Mouse (Mus musculus): ENCODE data around the gene Prr19. TPM values are rescaled to one million over a fixed set of nuclear protein-coding genes. Genes with fewer than 3 reads are reported as not detected.

The Prr19 gene
- polyA plus RNA-seq, 1 experiment from 2014 or later = 0.18 TPM

DNA sequence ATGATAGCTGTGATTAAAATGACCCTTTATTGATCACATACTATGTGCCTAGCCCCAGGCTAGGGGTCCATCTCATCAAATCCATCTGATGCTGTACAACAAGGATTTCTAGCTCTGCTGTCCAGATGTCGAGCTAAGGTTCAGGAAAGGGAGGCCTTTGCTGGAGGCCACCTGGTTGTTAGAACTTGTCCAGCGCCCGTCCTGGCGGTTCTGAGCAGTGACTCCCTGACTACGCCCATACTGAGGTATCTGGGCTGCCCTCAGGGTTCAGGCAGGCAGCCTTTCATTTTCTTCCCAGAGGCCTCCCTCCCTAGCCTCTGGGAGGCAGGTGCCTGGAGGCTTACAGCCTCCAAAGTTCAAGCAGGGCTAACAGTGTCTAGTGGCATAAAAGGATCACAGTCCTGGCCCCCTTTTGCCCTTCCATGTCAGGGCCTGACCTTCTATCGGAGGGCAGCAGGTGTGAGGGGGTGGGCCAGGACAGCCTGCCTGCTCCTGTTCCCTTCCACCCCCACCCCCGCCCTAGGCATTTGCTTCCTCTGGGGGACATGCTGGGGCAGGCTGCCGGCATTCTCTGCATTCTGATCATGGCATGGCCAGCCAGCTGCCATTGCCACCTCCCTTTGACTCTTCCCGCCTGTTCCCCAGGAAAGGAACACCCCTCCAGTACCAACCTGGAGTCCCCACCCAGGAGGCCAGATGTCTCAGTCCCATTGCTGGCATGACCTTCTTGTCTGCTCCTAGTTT, 25.5 kb upstream of the Prr19 start:
- DNase-seq (ENCODE audit: low read depth, low spot score) (no peak), ATAC-seq (no peak)
- no peaks in the 10 kb centered on the region for H3K27me3 ChIP-seq
- no peak for TF ChIP-seq CTCF (IDR thresholded peaks at IDR 0.05)
- POLR2A ChIA-PET = interaction anchor here (1.1 kb wide), 1 partner anchor 36 kb away, joined by 3 read pairs; no protein-coding TSS in a partner anchor
- in situ Hi-C loops (cut with MboI; ENCODE audit: low pct_unique_long_range_greater_than_20kb) = loop anchor here (5.0 kb wide), 1 partner anchor 33 kb away; no protein-coding TSS in a partner anchor
- CTCF ChIA-PET = interaction anchor here (1.1 to 2.0 kb wide), 3 partner anchors 11 to 41 kb away, joined by 3 to 5 read pairs (median 4); partner anchors contain the start of gene Megf8

DNA sequence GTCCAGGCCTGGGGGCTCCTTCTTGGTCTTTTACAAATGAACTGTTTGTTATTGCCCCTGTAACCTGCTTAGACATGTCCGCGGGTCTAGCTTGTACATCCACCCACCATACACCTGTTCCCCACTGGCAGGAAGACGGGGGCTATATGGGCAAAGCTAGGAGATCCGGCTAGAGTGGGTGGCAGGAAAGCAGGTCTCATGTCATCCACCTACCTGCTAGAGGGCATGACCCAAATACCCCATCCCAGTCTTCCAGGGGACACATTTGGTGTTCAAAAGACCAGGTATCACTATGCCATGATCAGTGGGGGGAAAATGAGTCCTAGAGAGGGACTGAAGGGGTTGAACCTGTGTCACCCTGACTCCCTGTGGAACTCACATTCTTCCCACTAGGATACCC, 23.8 kb upstream of the Prr19 start:
- H3K27me3 ChIP-seq = no peaks in the 10 kb centered on the region
- POLR2A ChIA-PET = interaction anchor here (0.7 kb wide), 1 partner anchor 202 kb away, joined by 3 read pairs; no protein-coding TSS in a partner anchor
- in situ Hi-C loops (cut with MboI; ENCODE audit: low pct_unique_long_range_greater_than_20kb) = loop anchor here (5.0 kb wide), 1 partner anchor 35 kb away; no protein-coding TSS in a partner anchor
- CTCF ChIA-PET = interaction anchor here (0.7 to 1.9 kb wide), 15 partner anchors 8 to 125 kb away, joined by 3 to 9 read pairs (median 4); partner anchors contain the start of genes Cic, Dedd2 and Megf8
- DNase-seq (ENCODE audit: low read depth, low spot score) = no peak
- ATAC-seq = no peak
- TF ChIP-seq CTCF (IDR thresholded peaks at IDR 0.05) = no peak

DNA sequence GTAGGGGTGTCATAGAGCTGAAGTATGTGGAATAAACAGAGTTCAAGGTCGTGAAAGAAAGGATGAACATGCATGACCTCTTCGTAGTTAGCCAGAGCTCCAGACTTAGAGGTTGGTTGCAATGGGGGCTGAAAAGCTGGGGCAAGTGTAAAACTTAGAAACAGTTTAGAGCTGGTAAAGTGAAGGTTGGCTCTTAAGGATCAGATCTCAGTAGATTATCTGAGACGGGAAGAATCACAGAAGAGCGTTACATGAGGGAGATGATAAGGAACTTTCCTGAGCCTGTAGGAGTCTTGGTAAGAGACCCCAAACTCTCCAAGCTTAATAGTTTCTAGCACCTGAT, 23.2 kb upstream of the Prr19 start:
- POLR2A ChIA-PET = interaction anchor here (0.6 to 1.1 kb wide), 2 partner anchors 37 to 41 kb away, joined by 3 to 6 read pairs; no protein-coding TSS in a partner anchor
- ATAC-seq = no peak

DNA sequence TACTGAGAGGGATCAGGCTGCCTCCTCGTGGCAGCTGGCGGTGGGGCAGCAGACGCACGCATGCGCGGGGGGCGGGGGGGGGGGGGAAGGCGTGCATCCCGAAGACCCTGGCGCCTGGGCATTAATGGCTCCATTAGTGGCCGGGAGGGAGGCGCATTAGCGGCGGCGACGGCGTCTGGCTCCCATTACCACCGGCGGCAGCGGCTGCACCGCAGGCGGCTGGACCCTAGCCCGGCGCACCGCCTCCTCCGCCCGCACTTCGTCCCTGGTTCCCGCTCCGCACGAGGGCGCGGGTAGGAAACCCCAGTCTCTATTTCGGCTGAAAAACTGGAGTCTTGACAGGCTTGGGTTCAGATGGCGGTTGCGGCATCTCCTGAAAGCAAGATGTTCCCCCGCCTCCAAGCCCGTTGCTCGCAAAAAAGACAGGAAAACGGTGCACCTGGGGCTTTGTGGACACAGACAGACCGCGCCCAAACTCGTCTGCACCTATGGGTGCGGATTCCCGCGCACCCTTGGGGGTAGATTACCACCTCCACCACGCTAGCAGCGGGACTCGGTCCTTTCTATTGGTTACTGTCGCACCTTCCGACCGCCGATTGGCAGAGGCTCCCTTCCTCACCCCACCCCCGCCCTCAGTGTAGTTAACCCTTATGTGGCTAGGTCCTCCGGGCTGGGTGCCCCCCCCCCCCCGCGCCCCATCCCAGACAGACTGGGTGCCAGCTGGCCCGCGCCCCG, 22.7 kb upstream of the Prr19 start:
- CTCF ChIA-PET = interaction anchor here (0.6 to 2.3 kb wide), 18 partner anchors 9 to 124 kb away, joined by 3 to 12 read pairs (median 4); partner anchors contain the start of genes Cic, Dedd2 and Megf8
- TF ChIP-seq CTCF (IDR thresholded peaks at IDR 0.05) = no peak
- DNase-seq (ENCODE audit: low read depth, low spot score) = no peak
- H3K27me3 ChIP-seq = no peaks in the 10 kb centered on the region
- POLR2A ChIA-PET = interaction anchor here (0.6 to 1.1 kb wide), 3 partner anchors 20 to 42 kb away, joined by 3 to 6 read pairs (median 4); no protein-coding TSS in a partner anchor
- in situ Hi-C loops (cut with MboI; ENCODE audit: low pct_unique_long_range_greater_than_20kb) = loop anchor here (5.0 kb wide), 1 partner anchor 36 kb away; no protein-coding TSS in a partner anchor
- peak; percentile 44 for ATAC-seq

More for the DNA sequence above, 23.2 kb upstream of the Prr19 start:
- no peaks in the 10 kb centered on the region for H3K27me3 ChIP-seq
- TF ChIP-seq CTCF (IDR thresholded peaks at IDR 0.05) = no peak
- in situ Hi-C loops (cut with MboI; ENCODE audit: low pct_unique_long_range_greater_than_20kb) = loop anchor here (5.0 kb wide), 1 partner anchor 36 kb away; no protein-coding TSS in a partner anchor
- CTCF ChIA-PET = interaction anchor here (0.6 to 1.9 kb wide), 17 partner anchors 9 to 125 kb away, joined by 3 to 9 read pairs (median 4); partner anchors contain the start of genes Cic, Dedd2 and Megf8
- no peak for DNase-seq (ENCODE audit: low read depth, low spot score)

DNA sequence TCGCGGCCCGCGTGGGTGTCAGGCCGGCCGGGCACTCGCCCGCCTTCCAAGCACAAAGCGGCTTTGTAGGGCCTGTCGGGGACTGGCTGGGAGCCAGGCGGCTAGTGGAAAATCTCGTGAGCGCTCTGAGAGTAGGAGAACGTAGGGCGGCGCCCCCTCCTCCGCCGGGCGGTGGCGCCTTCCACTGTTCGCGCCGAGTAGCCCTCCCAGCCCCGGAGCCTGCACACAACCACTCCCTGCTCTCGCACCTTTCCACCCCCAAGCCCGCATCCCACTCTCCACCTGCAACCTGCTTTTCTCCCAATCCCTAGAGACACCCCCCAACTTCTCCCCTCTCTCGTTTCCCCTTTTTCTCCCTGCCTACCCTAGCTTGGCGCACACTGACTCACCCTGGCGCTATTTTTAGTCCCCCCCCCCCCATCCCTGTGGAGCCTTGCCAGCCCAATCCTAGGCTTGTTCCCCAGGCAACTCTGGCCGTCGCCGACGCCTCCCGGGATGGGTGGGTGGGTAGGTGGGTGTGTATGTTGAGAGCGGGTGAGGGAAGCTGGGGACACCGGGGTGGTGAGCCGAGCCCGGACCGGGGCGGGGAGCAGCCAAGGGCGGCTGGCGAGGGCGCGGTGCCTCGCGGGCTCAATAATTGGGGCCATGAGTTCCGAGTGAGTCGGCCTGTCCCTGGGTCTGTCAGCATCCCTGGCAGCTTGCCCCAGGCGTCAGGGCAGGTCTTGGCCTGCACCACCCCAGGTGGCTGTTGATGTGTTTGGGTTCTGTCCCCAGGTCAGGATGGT, 21.9 kb upstream of the Prr19 start:
- DNase-seq (ENCODE audit: low read depth, low spot score) (no peak), ATAC-seq (peak; percentile 10)
- H3K27me3 ChIP-seq = no peaks in the 10 kb centered on the region
- POLR2A ChIA-PET = interaction anchor here (0.6 to 1.8 kb wide), 10 partner anchors 10 to 120 kb away, joined by 3 to 6 read pairs (median 4); partner anchors contain the start of genes Megf8 and Pafah1b3
- no peak for TF ChIP-seq CTCF (IDR thresholded peaks at IDR 0.05)
- CTCF ChIA-PET = interaction anchor here (1.0 to 2.3 kb wide), 6 partner anchors 19 to 123 kb away, joined by 3 to 12 read pairs (median 4); partner anchors contain the start of genes Megf8 and Pafah1b3
- in situ Hi-C loops (cut with MboI; ENCODE audit: low pct_unique_long_range_greater_than_20kb) = loop anchor here (5.0 kb wide), 1 partner anchor 37 kb away; no protein-coding TSS in a partner anchor

DNA sequence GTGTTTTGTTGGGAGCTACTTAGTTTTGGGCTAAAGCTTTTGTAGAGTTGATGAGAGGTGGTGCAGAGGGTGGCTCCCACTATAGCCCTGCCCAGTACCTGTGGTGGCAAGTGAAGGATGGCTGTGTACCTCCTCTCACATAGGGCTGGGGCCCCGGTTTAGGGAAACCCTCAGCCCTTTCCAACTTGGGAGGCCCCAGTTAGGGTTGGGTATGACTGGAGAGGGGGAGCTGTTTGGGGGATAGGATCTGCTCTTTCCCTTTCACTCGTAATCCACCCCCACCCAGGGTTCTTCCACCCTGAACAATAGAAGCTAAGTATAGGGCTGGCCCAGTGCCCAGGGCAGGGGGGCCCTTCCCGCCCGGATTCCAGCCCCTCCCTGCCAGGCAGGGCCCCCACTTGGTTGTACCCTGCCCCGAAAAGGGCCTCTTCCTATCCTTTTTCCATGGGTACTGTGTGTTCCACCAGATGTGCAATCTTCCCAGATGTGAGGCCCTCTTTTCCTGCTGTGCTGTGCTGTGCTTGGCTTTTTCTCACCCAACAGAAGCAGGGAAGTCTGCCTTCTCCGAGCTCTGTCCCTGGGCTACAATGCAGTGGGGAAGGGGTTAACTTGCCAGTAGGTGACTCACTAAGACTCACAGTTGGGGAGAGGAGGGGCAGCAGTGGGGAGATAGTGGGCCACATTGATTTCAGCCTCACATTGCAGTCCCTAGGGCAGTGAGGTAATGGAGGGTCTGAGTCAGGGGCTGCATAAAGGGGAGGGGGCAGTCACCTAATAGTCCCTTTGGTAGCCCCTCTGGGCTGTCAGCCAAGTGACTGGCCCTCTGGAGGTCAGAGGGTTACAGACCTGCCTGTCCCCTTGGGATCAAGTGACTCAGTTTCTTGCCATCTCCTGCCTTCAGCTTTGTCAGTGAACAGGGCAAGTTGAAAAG, 21.1 kb upstream of the Prr19 start:
- ChIA-PET CTCF (interaction anchor here (1.0 to 2.3 kb wide), 11 partner anchors 18 to 122 kb away, joined by 3 to 12 read pairs (median 3); partner anchors contain the start of genes Megf8 and Pafah1b3), POLR2A (interaction anchor here (0.5 to 1.8 kb wide), 12 partner anchors 11 to 261 kb away, joined by 3 to 6 read pairs (median 4); partner anchors contain the start of genes Megf8 and Pafah1b3)
- no peak for TF ChIP-seq CTCF (IDR thresholded peaks at IDR 0.05)
- in situ Hi-C loops (cut with MboI; ENCODE audit: low pct_unique_long_range_greater_than_20kb) = loop anchor here (5.0 kb wide), 1 partner anchor 38 kb away; no protein-coding TSS in a partner anchor
- no peaks in the 10 kb centered on the region for H3K27me3 ChIP-seq
- DNase-seq (ENCODE audit: low read depth, low spot score) = no peak
- ATAC-seq = no peak

DNA sequence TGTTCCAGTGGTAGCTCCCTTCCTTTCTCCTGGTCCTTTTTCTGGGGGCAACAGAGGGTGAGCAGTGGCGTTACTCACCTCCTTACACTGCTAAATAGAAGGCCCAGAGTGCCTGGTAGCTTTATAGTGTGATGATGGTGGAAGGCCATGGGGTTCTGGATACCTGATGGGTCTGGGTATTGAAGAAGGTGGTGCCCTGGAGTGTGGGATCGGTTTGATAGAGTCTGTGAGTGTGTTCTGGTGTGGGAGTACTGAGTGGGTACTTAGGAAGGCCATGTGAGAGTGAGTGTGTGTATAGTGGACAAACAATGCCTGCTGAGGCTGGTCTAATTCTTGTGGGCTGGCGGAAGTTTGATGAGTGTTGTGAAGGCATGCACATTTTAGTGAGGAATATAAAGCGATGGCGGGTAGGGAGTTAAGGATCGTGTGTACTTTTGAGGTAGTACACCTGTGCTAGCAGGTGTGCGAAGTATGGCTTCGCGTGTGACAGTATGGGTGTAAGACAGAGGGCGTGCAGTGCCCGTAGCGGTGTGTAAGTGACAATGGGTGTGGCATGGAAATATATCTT, 20.0 kb upstream of the Prr19 start:
- H3K27me3 ChIP-seq = no peaks in the 10 kb centered on the region
- no peak for ATAC-seq
- in situ Hi-C loops (cut with MboI; ENCODE audit: low pct_unique_long_range_greater_than_20kb) = no loop called here
- no peak for DNase-seq (ENCODE audit: low read depth, low spot score)
- TF ChIP-seq CTCF (IDR thresholded peaks at IDR 0.05) = no peak
- ChIA-PET POLR2A (interaction anchor here (0.5 to 0.9 kb wide), 3 partner anchors 16 to 260 kb away, joined by 3 to 4 read pairs (median 3); no protein-coding TSS in a partner anchor), CTCF (interaction anchor here (1.0 to 2.3 kb wide), 5 partner anchors 17 to 121 kb away, joined by 3 to 12 read pairs (median 3); partner anchors contain the start of genes Megf8 and Pafah1b3)

All from Patski (cell line).